ENCODE assay signal across 8 mouse cellular contexts in the genomic region with DNA sequence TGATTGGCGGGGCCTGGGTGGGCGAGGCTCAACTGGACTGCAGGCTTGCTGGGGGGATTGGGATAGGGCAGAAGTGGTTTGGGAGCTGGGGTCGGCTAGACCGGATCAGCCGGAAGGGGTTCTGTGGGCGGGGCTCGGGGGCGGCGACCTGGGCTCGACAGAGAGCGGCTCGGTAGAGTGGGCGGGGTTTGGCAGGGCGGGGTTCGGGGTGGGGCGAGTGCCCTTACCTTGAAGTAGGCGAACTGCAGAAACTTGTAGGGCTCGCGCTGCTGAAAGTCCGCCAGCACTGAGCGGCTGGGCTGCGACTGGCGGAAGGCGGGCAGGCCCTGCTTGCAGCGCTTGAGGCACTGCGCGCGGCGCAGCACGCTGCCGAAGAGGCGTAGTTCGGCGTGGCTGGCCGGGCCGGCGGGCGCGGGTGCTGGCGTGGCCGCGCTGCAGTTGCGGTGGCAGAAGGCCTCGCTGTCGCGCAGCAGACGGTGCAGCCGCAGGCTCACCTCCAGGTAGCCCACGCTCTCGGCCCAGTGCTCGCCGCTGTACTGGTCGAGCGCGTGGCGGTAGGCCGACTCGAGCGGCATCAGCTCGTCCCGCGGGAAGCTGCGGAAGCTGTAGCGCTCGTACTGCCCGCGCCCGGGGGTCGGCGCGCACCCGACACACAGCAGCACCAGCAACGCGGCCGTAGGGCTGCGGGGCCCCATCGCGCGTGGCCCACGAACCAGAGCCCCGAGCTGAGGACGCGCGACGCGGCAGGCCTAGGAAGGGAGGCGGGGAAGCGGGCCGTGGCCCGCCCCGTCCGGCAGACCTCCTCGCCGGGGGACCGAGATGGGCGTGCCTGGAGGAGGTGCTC. TPM values are rescaled to one million over a fixed set of nuclear protein-coding genes. Genes with fewer than 3 reads are reported as not detected.
DNase-seq lines count a peak whose midpoint lies in the region; ATAC-seq and TF ChIP-seq lines count a peak whose summit lies in the region.

A gene (minus strand): TSS at position 771 of the 844 bp plus-strand sequence.

- H3K9ac ChIP-seq in ES-E14 (ENCODE audit: insufficient read depth, low read depth, low read length, poor library complexity, severe bottlenecking): peak within 1 kb of the TSS; percentile 91
- H3K9ac ChIP-seq in heart, embryonic 14.5 days (ENCODE audit: low read length): peak within 1 kb of the TSS; percentile 92
- peak within 1 kb of the TSS; percentile 84 for H3K9ac ChIP-seq in kidney, postnatal 0 days (ENCODE audit: low read depth, low read length)
- peak within 1 kb of the TSS; percentile 62 for H3K9ac ChIP-seq in lung, embryonic 15.5 days

- peak within 1 kb of the TSS; percentile 83 for H3K27ac ChIP-seq in ES-E14 (ENCODE audit: insufficient read depth, low read depth, low read length, poor library complexity, severe bottlenecking)
- H3K27ac ChIP-seq in bone marrow macrophage, adult 2 months (ENCODE audit: insufficient read depth, low read depth, low read length): peak within 1 kb of the TSS; percentile 42
- H3K27ac ChIP-seq in heart, embryonic 14.5 days (replicated peaks in 1 of 2; ENCODE audit: control insufficient read depth in 1 of 2, insufficient read depth in 1 of 2, low read depth in 2 of 2, low read length in 2 of 2): peak within 1 kb of the TSS; percentile 87 to 98
- H3K27ac ChIP-seq in kidney, postnatal 0 days: peak within 1 kb of the TSS; percentile 92
- H3K27ac ChIP-seq in lung, embryonic 15.5 days: peak within 1 kb of the TSS; percentile 96
- no peak within 1 kb of the TSS for H3K27ac ChIP-seq in olfactory bulb, adult 2 months (ENCODE audit: insufficient read depth, low read depth, low read length)

- no peak for TF ChIP-seq CTCF in bone marrow macrophage, adult 2 months (IDR thresholded peaks at IDR 0.05; ENCODE audit: low read depth, low read length)
- no peak for TF ChIP-seq CTCF in kidney, postnatal 0 days (IDR thresholded peaks at IDR 0.05; ENCODE audit: low read depth)
- no peak for TF ChIP-seq CTCF in olfactory bulb, adult 2 months (IDR thresholded peaks at IDR 0.05; ENCODE audit: insufficient read depth, low read depth, low read length)

- no peaks in the 10 kb centered on the region for H3K9me3 ChIP-seq in ES-E14 (ENCODE audit: control insufficient read depth, insufficient read depth, low read depth, low read length)
- no peaks in the 10 kb centered on the region for H3K9me3 ChIP-seq in heart, embryonic 14.5 days (ENCODE audit: control insufficient read depth, low read length)
- no peaks in the 10 kb centered on the region for H3K9me3 ChIP-seq in kidney, postnatal 0 days (replicated peaks; ENCODE audit: low read length)
- H3K9me3 ChIP-seq in lung, embryonic 15.5 days: no peaks in the 10 kb centered on the region

- H3K4me3 ChIP-seq in ES-E14 (ENCODE audit: insufficient read depth in 1 of 2, low read depth in 1 of 2, low read length in 2 of 2, poor library complexity in 1 of 2, severe bottlenecking in 1 of 2): peak within 1 kb of the TSS; percentile 83 to 89
- peak within 1 kb of the TSS; percentile 95 for H3K4me3 ChIP-seq in bone marrow macrophage, adult 2 months (ENCODE audit: insufficient read depth, low read length)
- peak within 1 kb of the TSS; percentile 62 to 88 for H3K4me3 ChIP-seq in heart, embryonic 14.5 days (ENCODE audit: control insufficient read depth in 1 of 2, insufficient read depth in 1 of 2, low read depth in 1 of 2, low read length in 2 of 2)
- peak within 1 kb of the TSS; percentile 86 for H3K4me3 ChIP-seq in kidney, postnatal 0 days (replicated peaks; ENCODE audit: low read depth, low read length)
- peak within 1 kb of the TSS; percentile 69 for H3K4me3 ChIP-seq in lung, embryonic 15.5 days
- peak within 1 kb of the TSS; percentile 56 for H3K4me3 ChIP-seq in olfactory bulb, adult 2 months (ENCODE audit: insufficient read depth, low read depth, low read length)

- 1% methylated on average over 95 of the region's 96 CpGs for WGBS in heart, embryonic 14.5 days
- WGBS in kidney, postnatal 0 days: 1% methylated on average over 92 of the region's 96 CpGs
- WGBS in lung, embryonic 15.5 days: under 1% methylated on average over 96 of the region's 96 CpGs
- 2% methylated on average over 92 of the region's 96 CpGs for WGBS in olfactory bulb, adult 2 months

- H3K4me2 ChIP-seq in heart, embryonic 14.5 days (ENCODE audit: low read length): peak within 1 kb of the TSS; percentile 85
- peak within 1 kb of the TSS; percentile 94 for H3K4me2 ChIP-seq in kidney, postnatal 0 days (ENCODE audit: low read length)
- H3K4me2 ChIP-seq in lung, embryonic 15.5 days: peak within 1 kb of the TSS; percentile 84

- peaks cover 2 to 18% of the 10 kb centered on the region in 2 experiments for H3K4me1 ChIP-seq in ES-E14 (ENCODE audit: control insufficient read depth in 2 of 2, insufficient read depth in 2 of 2, low read length in 2 of 2, poor library complexity in 1 of 2)
- H3K4me1 ChIP-seq in bone marrow macrophage, adult 2 months (ENCODE audit: control insufficient read depth, insufficient read depth, low read length): peaks cover 26% of the 10 kb centered on the region
- peaks cover 20 to 23% of the 10 kb centered on the region in 2 experiments for H3K4me1 ChIP-seq in heart, embryonic 14.5 days (ENCODE audit: control insufficient read depth in 2 of 2, insufficient read depth in 2 of 2, low read length in 2 of 2)
- H3K4me1 ChIP-seq in kidney, postnatal 0 days (replicated peaks; ENCODE audit: insufficient read depth, low read length): peaks cover 7% of the 10 kb centered on the region; the same call in 1 of the 2 replicates
- peaks cover 28% of the 10 kb centered on the region for H3K4me1 ChIP-seq in lung, embryonic 15.5 days
- 0 out of 2 replicates have a peak, but pooled peaks cover 3% of the 10 kb centered on the region for H3K4me1 ChIP-seq in olfactory bulb, adult 2 months (ENCODE audit: control insufficient read depth, insufficient read depth, low read length)

- DNase-seq in ES-E14 (ENCODE audit: low read depth, low spot score): peak; percentile 78
- peak; percentile 82 for DNase-seq in kidney, postnatal 0 days (ENCODE audit: low spot score)
- DNase-seq in thymus, postnatal 36 days: peak; percentile 68 to 75

- no peak for TF ChIP-seq POLR2A in bone marrow macrophage, adult 2 months (IDR thresholded peaks at IDR 0.05; ENCODE audit: borderline replicate concordance, low read depth, low read length)
- no peak for TF ChIP-seq POLR2A in olfactory bulb, adult 2 months (IDR thresholded peaks at IDR 0.05; ENCODE audit: insufficient read depth, low read depth, low read length)

- 0 out of 2 replicates have a peak, but pooled peaks cover 3% of the 10 kb centered on the region for H3K36me3 ChIP-seq in ES-E14 (ENCODE audit: control insufficient read depth, insufficient read depth, low read length, poor library complexity, severe bottlenecking)
- peaks cover 9% of the 10 kb centered on the region for H3K36me3 ChIP-seq in heart, embryonic 14.5 days (ENCODE audit: control insufficient read depth, insufficient read depth, low read length)
- H3K36me3 ChIP-seq in kidney, postnatal 0 days (ENCODE audit: insufficient read depth, low read length): no peaks in the 10 kb centered on the region
- H3K36me3 ChIP-seq in lung, embryonic 15.5 days: peaks cover 11% of the 10 kb centered on the region; the same call in 1 of the 2 replicates

- in situ Hi-C loops in ES-E14 (cut with MboI; ENCODE audit: low sequenced_read_pairs in 2 of 2, unreplicated experiment in 2 of 2): no loop called here

- no peaks in the 10 kb centered on the region for H3K27me3 ChIP-seq in heart, embryonic 14.5 days (ENCODE audit: control insufficient read depth, insufficient read depth, low read length)
- H3K27me3 ChIP-seq in kidney, postnatal 0 days (ENCODE audit: insufficient read depth, low read length): no peaks in the 10 kb centered on the region
- no peaks in the 10 kb centered on the region for H3K27me3 ChIP-seq in lung, embryonic 15.5 days

- peak; percentile 52 for ATAC-seq in erythroid progenitor cell, adult 5-6 weeks (replicated peaks; ENCODE audit: low FRiP score, poor library complexity, severe bottlenecking)
- peak; percentile 74 for ATAC-seq in heart, embryonic 14.5 days (ENCODE audit: insufficient number of reproducible peaks, insufficient read depth, low FRiP score, low read depth)
- peak; percentile 77 for ATAC-seq in kidney, postnatal 0 days (replicated peaks; ENCODE audit: low FRiP score, low read depth)
- ATAC-seq in lung, embryonic 15.5 days (ENCODE audit: borderline replicate concordance, extremely low read depth, low FRiP score, low TSS enrichment): peak; percentile 85

TF ChIP-seq in ES-E14, 5 proteins besides CTCF, POLR2A, EP300 and RAD21:
- TF ChIP-seq ZC3H11A (IDR thresholded peaks at IDR 0.05; ENCODE audit: borderline replicate concordance, low read depth, low read length): no peak
- TF ChIP-seq MAFK (IDR thresholded peaks at IDR 0.05; ENCODE audit: insufficient read depth, low read depth, low read length): no peak
- TF ChIP-seq CHD2 (IDR thresholded peaks at IDR 0.05; ENCODE audit: low read depth, low read length): no peak
- TF ChIP-seq HCFC1 (IDR thresholded peaks at IDR 0.05; ENCODE audit: borderline replicate concordance, insufficient read depth, low read length): no peak
- no peak for TF ChIP-seq ZNF384 (IDR thresholded peaks at IDR 0.05; ENCODE audit: low read depth, low read length)

RNA-seq across cellular contexts. Expression of the gene that starts here (rescaled TPM):
- 106 and 148 TPM in 2 replicates for total RNA-seq in ES-E14 (2012; rRNA removed)
- polyA plus RNA-seq in bone marrow macrophage, adult 2 months (2012; ENCODE audit: insufficient read depth, insufficient read length, missing spikeins): 48.4 and 54.5 TPM in 2 replicates
- total RNA-seq in erythroid progenitor cell, adult 5-6 weeks (2015; ENCODE audit: low replicate concordance): 10.1 and 12.6 TPM in 2 replicates
- total RNA-seq in erythroid progenitor cell, adult 5-6 weeks (2017; ENCODE audit: low replicate concordance): 1.7 and 3.5 TPM in 2 replicates
- 145 and 156 TPM in 2 replicates for polyA plus RNA-seq in heart, embryonic 14.5 days (2014; fragmentation: Nextera tagmentation; extraction: Ambion mirVana)
- 133 and 140 TPM in 2 replicates for polyA plus RNA-seq in kidney, postnatal 0 days (2015; fragmentation: Nextera tagmentation; extraction: Ambion mirVana)
- 153 and 159 TPM in 2 replicates for polyA plus RNA-seq in lung, embryonic 15.5 days (2015; fragmentation: Nextera tagmentation; extraction: Ambion mirVana)
- not detected in 2 replicates for polyA plus RNA-seq in olfactory bulb, adult 2 months (2012; ENCODE audit: insufficient read depth, insufficient read length, low replicate concordance, missing spikeins)

Comparison
In these comparisons a context has a peak if more than half of its experiments do, and no peak if none do; other contexts are left out.
1. RNA of the gene that starts here (polyA plus RNA-seq): 153 to 159 TPM in lung, embryonic 15.5 days, 145 to 156 TPM in heart, embryonic 14.5 days, 133 to 140 TPM in kidney, postnatal 0 days and 48.4 to 54.5 TPM in bone marrow macrophage, adult 2 months; not detected in olfactory bulb, adult 2 months; every median in the first group is over 10 times any median in the second.
2. Peak in every context shown above with its lines, with median percentiles within 50 percentile points of each other: DNase-seq, H3K4me3 ChIP-seq, H3K9ac ChIP-seq, ATAC-seq and H3K4me2 ChIP-seq.